Mouse (Mus musculus) inflammation-experienced regulatory T-cells, adult 6 months (primary cell): Measurements from ENCODE around the gene Cdc37. TPM values are rescaled to one million over a fixed set of nuclear protein-coding genes. Genes with fewer than 3 reads are reported as not detected.
A peak's percentile ranks its signal among the peaks of the same experiment; 100 is the strongest.

Experiments used
- ATAC-seq: one replicate; pipeline ENCODE4 v1.8.0; 2017
- polyA plus RNA-seq, 3 experiments: library from polyadenylated mRNA; unstranded; fragments of 100-300 nt; shearing (Covaris generic); gene quantifications; one replicate each; pipeline ENCODE4 v1.2.1; 2017

Gene Cdc37
- polyA plus RNA-seq, 3 experiments from 2014 or later = 84.2 to 97.0 (median 95.3) TPM

DNA sequence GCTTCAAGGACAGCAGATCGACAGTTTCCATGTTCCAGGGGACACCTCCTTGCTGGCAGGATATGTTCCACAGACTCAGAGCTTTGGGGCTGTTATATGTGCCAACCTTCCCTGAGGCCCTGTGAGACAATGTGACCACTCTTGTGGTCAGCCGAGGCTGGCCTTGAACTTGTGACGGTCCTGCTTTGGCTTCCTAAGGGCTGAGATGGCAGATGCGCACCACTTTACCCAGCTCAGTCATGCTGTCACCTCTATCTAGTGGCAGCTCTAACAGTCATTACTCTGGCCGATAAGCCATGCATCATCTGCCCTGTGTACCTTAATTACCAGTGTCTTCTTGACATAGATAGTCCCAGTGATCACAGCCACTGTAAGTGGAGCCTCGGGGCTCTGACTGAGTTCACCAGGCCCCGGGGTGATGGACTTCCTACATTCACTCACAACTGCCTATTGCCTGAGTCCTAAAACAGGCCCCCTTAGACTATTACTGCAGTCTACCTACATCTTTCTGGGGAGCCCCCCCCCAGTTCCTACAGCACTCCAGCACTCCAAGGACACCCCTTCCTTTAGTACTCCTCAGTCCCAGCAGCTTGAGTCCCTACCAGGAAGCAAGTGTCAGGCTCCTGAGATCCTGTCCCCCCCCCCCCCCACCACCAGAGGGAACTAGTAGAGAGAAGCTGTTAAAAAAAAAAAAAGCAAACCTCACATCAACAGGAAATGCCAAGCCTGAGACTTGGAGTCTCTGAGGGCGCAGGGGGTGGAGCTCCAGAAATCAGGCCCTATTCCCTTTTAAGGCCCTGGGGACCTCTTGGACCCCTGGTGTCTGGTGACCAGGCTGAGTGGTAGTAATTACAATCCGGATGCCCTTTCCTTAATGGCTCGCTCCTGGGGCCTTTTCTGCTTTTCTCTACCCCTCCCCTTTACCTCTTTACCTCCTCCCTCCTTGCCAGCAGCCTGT, 17.6 kb upstream of the Cdc37 start:
- no peak for ATAC-seq

DNA sequence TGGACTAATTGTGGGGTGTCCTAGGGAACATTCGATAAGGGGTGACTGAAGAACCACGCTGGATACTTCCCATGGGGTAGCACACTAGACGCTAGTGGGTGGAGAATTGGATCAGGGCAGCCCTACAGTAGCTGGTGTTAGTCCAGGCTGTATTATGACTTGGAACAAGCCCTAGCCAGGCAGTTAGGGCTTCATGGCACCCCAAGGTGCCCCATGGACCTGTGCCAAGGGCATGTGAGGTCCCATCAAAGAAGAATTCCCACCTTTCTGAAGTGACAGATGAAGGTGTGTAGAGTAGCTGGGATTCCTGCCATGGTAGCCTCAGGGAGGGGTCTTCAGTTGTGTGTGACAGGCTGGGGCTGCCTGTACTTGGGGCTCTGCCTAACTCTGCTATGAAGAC, 16.7 kb upstream of the Cdc37 start:
- ATAC-seq = no peak

DNA sequence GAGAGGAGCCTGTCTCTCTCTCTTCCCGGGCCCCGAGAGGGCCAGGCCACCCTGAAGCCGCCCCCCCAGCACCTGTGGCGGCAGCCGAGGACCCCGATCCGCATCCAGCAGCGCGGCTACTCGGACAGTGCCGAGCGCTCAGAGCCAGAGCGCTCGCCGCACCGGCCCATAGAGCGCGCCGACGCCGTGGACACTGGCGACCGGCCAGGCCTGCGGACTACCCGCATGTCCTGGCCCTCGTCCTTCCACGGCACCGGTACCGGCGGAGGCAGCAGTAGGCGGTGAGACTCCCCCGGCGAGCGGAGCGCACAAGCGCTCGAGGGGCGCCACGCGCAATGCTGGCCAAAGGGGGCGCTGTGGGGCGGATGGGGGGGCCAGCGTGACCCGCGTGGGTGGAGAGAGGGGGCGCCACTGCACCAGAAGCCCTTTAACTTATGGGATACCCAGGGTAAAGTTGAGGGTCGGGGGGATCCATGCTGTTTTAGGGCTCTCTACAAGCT, 16.2 kb upstream of the Cdc37 start:
- ATAC-seq = no peak

DNA sequence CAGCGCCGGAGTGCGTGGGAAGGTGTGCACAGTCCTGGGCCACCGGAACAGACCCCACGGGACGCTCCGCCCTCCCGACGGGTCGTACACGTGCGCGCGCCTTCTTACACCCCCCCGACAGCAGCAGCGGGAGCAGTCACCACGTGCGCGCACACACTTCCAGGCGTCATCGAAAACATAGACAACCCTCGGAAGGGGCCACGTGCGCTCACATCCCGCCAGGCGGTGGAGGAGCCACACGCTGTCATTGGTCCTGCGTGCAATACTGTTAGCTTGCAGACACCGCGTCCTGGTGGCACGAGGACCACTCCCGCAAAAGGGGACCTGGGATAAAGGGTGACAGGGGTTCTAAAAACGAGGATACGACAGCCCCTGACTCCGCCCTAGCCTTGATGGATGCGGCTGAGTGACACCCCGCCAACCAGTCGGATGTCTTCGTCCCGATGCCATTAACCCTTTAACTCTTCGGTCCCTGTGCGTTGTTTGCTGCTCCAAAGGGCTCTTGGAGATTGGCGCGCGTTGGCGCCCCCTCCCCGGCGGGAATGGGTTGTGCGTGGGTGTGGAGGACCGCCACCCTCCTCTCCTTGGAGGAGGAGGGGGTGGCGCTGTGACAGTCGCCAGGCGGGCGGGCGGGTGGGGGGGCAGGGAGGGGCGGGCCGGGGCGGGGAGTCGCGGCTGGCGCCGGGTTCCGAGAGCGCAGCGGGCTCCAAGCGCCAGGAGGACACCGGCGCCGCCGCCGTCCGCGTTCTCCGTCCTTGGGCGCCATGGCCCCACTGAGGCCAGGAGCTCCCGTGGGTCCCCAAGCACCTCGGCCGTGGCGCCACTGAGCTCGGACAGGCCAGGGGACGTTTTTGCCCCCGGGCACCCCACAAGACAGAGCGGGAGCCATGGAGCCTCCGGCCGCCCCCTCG, 15.5 kb upstream of the Cdc37 start, which contains the start of gene Pde4a:
Gene Pde4a (plus strand): TSS at position 674 of the 911 bp plus-strand sequence.
- ATAC-seq = peak; percentile 35

DNA sequence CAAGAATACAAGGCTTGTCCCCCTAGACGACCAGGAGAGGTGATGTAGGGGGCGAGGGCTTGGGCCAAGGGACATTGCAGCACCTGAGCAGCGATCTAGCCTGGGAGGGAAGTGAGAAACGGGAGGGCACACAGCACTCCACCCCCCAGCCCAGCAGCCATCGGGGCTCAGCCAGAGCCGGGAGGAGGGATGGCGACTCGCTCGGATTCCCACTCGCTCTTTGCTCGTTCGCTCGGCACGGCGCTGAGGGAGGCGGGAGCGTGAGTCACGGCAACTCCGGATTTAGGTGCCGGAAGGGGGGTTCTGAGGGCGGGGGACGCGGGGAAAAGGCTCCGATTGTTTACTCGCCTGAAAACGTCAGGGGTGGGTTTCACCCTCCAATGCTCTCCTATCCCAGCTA, 14.3 kb upstream of the Cdc37 start:
- no peak for ATAC-seq

DNA sequence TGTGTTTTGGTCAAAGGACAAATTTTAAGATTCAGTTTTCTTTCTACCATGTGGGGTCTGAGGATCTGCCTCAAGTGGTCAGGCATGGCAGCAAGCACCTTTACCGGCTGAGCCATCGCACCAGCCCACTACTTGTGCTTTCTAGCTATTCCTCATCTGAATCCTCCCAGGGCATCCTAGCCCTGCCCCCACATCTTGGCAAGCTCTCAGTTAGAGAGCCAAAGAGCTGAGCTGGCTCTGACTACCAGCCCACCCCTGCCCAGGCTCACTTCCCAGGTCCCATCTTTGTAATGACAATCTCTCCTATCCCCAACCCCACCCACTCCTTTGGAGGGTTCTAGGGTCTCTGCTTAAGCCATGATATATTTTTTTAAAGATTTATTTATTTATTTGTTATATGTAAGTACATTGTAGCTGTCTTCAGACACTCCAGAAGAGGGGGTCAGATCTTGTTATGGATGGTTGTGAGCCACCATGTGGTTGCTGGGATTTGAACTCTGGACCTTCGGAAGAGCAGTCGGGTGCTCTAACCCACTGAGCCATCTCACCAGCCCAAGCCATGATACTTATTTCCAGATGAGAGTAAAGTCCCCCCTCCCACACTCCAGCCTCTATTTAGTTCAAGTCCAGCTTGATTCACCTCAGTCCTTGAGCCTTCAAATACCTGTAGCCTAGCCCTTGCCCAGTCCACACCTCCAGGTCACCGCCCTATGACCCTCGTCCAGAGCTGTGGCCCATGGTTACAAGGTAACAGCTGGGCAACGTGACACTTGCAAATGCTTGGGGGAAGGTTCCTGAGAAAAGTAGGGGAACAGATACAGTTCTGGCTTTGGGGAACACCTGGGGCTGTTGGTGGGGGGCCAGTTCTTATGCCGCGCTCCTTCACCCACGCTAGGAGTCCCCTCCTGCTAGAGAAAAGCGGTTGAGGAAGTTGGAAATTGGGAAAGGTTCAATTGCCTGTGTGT, 13.6 kb upstream of the Cdc37 start:
- ATAC-seq = no peak

DNA sequence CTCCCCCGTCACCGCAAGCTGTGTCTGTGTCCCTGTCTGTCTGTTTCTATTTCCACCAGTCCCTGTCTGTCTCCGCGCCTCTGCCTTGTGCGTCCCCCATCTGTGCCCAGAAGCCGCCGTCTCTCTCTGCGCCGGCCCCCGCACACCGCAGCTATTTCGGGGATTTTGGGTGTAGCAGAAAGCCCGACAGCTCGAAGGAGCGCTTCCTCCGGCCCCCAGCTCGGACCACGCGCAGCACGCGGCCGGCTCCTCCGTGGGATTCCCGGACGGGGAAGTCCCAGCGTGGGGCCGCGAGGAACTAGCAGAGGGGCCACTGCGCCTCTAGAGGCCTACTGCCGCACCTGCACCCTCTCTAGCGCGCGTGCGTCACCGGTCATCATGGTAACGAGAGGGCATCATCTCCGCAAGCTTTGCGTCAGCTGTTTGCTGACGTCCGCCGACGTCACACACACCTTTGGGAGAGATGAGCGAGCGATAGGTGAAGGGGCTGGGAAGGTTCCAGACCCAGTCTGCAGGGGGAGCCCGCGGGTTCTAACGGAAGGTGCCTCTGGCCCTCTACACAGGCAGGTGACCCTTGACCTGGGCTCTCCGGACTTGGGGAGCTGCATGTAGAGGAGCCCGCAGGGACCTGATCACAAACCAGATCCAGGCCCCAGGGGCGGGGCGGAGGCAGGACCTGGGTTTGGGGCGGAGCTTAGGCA, 11.6 kb upstream of the Cdc37 start:
- ATAC-seq = peak; percentile 76

DNA sequence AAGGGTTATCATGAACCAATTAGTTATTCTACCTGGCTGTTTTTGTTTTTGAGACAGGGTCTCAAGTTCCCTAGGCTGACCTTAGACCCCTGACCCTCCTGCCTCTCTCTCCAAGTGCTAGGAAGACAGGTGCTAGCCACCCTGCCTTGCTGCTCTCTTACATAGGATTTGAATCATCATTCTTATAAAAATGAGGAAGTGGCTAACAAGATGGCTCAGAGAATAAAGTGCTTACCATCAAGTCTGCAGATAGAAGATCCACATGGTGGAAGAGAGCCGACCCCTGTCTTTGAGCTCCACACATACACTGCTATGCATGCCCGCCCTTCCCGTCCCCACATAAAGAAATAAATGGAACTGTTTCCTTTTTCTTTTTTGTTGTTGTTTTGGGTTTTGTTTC, 5.0 kb upstream of the Cdc37 start:
- ATAC-seq = no peak

DNA sequence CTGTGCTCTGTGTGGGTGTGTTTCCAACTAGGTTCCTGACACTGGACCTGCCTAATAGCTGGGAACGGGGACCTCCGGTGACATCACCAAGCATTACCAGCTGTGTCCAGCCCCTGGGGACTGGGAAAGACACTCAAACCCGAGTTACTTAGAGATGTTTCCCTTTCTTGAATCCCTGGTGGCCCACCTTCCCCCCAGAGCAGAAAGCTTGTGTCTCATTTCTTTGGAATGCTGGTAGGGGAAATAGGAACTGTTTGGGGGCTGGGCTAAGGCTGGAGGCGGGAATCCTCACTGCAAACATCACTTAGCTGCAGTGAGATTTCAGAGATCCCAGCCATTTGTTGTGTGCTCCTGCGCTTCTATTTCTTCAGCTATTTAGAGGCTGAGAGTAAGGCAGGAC, 4.1 kb upstream of the Cdc37 start:
- ATAC-seq = no peak

DNA sequence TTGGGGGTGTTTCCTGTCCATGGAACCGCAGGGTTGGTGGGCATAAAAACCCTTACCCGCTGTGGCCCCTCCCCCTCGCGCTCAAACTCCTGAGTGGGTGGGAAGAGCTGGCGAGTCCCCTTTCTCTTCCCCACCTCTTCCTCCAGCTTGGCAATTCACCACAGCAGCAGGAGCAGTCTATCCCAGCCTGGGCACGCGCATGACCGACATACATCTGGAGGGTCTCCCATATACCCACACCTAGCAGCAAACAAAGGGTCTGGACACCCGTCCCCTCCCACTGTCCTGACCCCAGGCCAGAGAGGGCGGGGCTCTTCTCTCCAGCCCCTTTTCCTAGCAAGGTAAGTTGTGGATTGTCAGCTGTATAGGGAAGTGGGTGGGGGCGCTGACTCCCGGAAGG, 3.5 kb upstream of the Cdc37 start:
- no peak for ATAC-seq

DNA sequence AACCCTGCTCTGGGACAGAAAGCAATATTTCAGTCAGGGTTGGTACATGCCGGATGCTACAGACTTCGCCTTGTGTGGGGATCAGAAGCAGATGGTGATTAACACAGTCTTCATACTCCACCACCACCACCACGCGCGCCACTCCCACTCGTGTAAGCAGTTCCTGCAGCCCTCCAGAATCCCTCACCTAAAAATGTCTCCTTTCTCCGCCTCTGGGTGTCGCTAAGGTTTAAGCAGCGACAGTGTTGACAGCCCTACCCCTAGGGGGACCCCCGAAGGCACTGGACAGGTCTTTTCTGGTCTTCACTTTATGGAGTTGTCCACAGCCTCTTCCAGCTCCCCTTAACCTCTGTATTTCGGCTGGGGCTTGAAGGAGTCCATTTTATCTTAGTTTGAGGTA, 2.9 kb upstream of the Cdc37 start:
- no peak for ATAC-seq

DNA sequence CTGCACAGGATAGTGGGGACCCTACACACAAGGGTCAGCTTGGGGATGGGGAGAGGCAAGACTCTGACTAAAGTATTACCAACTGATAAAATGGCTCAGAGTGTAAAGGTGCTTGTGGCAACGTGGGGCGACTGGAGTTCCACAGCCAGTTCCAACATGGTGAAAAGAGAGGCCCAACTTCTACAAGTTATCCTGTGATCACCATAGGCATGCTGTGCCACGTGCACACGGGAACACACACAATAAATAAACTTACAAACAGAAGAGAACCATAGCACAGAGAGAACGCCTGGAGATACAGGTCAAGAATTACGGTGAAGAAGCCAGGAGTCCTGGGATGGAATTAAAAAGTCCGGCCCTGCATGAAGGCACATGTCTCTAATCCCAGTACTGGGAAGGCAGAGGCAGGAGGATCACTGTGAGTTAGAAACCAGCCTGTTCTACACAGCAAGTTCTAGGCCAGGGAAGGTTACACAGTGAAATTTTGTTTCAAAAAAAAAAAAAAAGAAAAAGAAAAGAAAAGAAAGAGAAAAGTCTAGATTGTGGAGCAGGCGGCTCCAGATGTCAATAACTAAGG, 617 bp downstream of the Cdc37 start:
- no peak for ATAC-seq

DNA sequence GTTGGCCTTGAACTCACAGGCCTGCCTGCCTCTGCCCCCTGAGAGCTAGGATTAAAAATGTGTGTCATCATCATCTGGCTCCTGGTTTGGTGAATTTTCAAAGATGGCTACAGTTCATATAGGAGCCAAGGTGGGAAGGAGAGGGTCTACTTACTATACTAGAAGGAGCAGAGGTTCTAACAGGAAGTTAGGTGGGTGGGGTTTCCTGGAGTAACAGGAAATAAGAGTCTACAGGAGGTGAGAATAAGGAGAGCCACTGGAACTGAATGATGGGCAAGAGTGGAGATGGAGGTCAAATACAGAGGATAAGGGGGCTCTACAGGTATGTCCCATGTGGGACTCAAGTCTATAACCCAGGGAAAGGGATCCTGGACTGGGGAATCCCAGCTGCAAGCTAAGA, 1.4 kb downstream of the Cdc37 start:
- no peak for ATAC-seq

DNA sequence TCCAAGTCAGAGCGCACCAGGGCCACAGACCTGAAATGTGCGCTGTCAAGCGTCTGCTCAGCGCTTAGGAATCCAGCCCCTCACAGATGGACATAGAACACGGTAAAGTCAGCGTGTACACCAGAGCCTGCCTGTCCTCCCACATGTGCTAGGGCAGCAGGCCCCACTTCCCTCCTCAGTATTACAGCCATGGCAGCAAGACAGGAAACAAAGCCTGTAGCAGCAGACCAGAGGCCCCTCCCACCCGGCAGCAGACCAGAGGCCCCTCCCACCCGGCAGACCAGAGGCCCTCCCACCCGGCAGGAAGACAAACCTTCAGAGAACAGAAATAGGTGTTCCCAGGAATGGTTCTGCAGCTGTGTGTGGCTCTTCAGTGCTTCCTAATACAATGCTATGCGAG, 3.1 kb downstream of the Cdc37 start:
- ATAC-seq = peak; percentile 85

DNA sequence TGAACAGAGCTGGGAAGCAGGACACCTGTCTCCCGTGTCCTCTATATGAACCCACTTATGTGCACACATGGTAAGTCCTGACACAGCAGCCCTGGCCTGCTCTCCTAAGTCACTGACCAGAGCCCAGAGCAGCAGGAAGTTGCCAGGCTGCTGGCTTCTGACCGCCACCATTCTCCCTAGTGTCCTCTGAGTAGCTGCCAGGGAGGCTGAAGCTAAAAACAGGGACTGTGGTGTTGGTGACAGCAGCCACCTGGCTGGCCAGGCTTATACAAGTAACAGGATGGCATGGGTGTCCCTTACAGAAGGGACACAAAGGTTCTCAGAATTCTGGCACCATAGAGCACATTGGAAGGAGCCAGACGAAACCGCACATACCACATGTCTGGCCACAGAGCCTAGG, 4.4 kb downstream of the Cdc37 start:
- no peak for ATAC-seq

DNA sequence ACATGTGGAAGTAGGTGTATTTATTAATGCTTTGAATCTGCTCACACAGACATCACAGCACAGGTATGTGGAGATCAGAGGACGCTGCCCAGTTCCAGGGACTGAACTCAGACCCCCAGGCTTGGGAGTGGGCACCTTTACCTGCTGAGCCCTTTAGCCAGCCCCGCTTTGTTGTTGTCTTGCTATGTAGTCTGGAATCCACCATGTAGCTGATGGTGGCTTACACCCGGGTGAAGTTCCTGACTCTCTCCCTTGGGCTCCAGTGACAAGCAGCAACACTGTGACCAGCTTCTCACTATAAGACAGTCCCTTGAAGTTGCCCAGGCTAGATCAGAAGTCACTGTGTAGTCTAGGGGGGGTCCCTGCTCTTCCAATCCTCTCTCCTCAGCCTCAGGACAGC, 5.4 kb downstream of the Cdc37 start:
- no peak for ATAC-seq

DNA sequence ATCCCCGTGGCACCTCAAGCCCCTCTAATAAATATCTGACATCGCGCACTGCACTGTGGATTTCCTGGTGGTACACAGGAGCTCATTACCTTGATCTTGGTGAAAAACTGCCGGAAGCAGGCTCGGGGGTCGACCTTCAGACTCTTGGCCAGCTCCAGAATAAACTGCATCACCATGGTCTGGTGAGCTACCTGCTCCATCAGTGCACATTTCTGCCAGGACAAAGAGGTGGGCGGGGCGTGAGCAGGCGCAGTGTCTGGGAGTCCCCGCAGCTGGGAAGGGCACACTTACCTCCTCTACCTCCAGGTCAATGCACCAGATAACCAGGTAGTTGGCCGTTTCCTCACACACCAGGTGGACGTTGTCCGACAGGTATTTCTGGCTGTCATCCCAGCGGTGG, 7.9 kb downstream of the Cdc37 start:
- ATAC-seq = no peak

DNA sequence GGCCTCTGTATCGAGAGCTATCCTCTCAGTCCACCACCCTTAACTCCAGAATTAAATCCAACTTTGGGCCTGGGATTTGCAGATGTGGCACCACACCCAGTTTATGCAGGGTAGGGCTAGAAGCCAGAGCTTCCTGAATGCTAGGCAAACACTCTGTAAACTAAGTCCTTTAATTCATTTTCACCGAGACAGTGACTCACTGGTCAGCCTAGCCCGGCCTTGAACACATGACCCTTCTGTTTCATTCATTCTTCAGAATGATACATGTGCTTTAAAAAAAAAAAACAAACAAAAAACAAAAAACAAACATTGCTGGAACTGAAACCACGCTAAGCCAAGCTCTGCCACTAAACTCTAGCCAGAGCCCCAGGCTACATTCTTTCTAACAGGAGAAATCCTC, 11.4 kb downstream of the Cdc37 start:
- ATAC-seq = no peak

DNA sequence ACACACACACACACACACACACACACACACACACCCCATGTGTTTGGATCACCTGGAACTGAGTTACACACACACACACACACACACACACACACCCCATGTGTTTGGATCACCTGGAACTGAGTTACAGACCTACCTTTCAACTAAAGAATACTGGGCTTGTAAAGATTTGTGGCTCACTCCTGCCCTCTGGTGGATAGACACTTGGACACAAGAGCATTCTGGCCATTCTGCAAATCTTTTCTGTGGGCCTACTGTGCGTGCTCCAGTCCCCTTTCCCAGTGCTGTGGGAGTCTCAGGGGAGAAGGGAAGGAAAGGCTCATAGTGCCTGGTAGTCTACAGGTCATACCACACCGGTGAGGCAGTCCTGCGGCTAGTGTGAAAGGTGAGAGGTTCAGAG, 12.6 kb downstream of the Cdc37 start:
- peak; percentile 38 for ATAC-seq

DNA sequence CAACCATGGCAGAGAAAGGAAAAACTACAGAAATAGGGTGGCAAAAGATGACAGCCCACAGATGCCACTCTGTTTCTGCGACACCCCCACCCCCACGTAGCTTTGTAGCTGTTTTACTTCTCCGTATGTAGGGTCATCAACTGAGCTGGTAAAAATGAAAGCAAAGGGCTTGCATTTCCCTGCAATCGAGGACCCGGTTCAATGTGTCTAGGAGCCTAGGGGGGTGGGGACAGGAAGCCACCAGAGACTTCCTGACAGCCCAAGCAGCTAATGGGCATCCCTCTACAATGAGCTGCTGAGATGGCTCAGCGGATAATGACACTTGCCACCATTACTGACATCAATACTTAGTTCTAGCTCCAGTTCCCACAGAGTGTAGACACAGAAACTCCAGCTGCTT, 13.4 kb downstream of the Cdc37 start:
- peak; percentile 65 for ATAC-seq

DNA sequence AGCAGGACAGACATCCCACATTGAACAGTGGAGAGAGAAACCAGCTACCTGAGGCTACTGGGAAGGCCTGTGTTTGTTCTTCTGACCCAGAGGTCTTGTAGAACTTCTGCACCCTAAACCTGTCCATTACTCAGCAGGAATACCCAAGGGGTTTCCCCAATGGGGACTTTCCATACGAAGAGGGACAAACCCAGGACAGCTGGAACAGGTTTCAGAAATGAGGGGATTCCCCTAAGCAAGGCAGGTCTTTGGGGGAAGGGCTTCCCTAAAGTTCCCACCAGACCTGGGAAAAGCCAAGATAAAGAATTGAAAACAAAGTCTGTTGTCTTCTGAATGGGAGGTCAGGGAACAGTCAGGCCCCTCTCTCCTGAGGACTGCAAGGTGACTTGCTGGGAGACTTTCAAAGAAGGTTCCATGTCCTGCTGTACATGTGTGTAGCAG, 13.8 kb downstream of the Cdc37 start:
- peak; percentile 15 for ATAC-seq
